In the genomic region with DNA sequence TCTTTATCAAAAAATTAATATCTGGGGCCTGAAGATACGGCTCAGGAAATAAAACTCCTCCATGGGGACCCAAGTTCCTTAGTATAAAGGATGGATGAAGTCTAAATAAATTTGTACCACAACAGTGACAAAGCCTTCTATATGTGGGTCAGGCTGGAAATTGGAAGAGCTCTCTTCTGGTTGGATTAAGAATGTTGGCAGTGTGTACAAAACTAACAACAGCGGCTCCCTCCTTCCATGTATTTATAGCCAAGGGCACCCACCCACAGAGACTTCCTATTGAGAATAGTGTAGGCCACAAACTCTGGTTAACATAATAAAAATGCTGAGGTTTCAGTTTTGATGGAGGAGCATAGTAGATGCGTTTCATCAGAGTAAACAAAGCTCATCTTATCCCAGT, we compare ENCODE assay signal across 25 mouse cellular contexts.
"Had no signal": no experiment of that assay in that cellular context is flagged by ENCODE, and none has a peak within 500 bp of the region (broad histone marks: within the 10 kb centered on the region; RNA-seq: fewer than 3 reads in every experiment).

No protein-coding gene starts in this region.

- H3K4me3 ChIP-seq: heart, adult 2 months; heart, embryonic 13.5 days; heart, embryonic 15.5 days; hindbrain, embryonic 13.5 days; hindbrain, embryonic 15.5 days; layer of hippocampus, adult 2 months; left cerebral cortex, adult 2 months; limb, embryonic 10.5 days; limb, embryonic 12.5 days; liver, embryonic 13.5 days had no signal

- DNase-seq: gastrocnemius, postnatal 14 days; gastrocnemius, postnatal 36 days; heart, adult 11 months; heart, adult 2 months; heart, postnatal 14 days; heart, postnatal 36 days; kidney, adult 11 months; kidney, adult 2 months; kidney, postnatal 10 days; kidney, postnatal 25 days; kidney, postnatal 4 days; liver; liver, embryonic 13.5 days had no signal

- ATAC-seq: hindbrain, postnatal 0 days; intestine, embryonic 16.5 days had no signal

- H3K36me3 ChIP-seq: heart, embryonic 13.5 days; heart, embryonic 15.5 days; hindbrain, embryonic 13.5 days; hindbrain, embryonic 15.5 days; limb, embryonic 10.5 days; limb, embryonic 12.5 days; liver, embryonic 13.5 days had no signal

- H3K4me2 ChIP-seq: heart, embryonic 11.5 days; heart, embryonic 13.5 days; heart, embryonic 15.5 days; hindbrain, embryonic 13.5 days; hindbrain, embryonic 15.5 days; limb, embryonic 12.5 days; liver, embryonic 11.5 days; liver, embryonic 13.5 days had no signal

- H3K9me3 ChIP-seq: heart, embryonic 13.5 days; heart, embryonic 15.5 days; hindbrain, embryonic 13.5 days; hindbrain, embryonic 15.5 days; limb, embryonic 10.5 days; limb, embryonic 12.5 days; liver, embryonic 13.5 days had no signal

- H3K4me1 ChIP-seq: heart, embryonic 13.5 days; heart, embryonic 15.5 days; hindbrain, embryonic 13.5 days; hindbrain, embryonic 15.5 days; limb, embryonic 10.5 days; limb, embryonic 12.5 days; liver, embryonic 13.5 days had no signal

- H3K27ac ChIP-seq: heart, adult 2 months; heart, embryonic 13.5 days; heart, embryonic 15.5 days; hindbrain, embryonic 13.5 days; hindbrain, embryonic 15.5 days; hindbrain, postnatal 0 days; layer of hippocampus, adult 2 months; left cerebral cortex, adult 2 months; limb, embryonic 10.5 days; limb, embryonic 12.5 days; liver, embryonic 13.5 days had no signal

- H3K27me3 ChIP-seq: heart, embryonic 13.5 days; heart, embryonic 15.5 days; hindbrain, embryonic 13.5 days; hindbrain, embryonic 15.5 days; limb, embryonic 12.5 days; liver, embryonic 13.5 days had no signal

- H3K9ac ChIP-seq: heart, embryonic 13.5 days; heart, embryonic 15.5 days; hindbrain, embryonic 13.5 days; hindbrain, embryonic 15.5 days; limb, embryonic 12.5 days; liver, embryonic 13.5 days had no signal
